Mouse (Mus musculus) midbrain, embryonic 13.5 days (tissue): Measurements from ENCODE around the gene Ccdc40. TPM values are rescaled to one million over a fixed set of nuclear protein-coding genes. Genes with fewer than 3 reads are reported as not detected.

Experiments
- ATAC-seq: fragments of 200-750 bp; cut with Nextera tagmentation; 2 replicates; pipeline ENCODE4 v1.8.0; 2017; ENCODE audit warnings: mild to moderate bottlenecking, moderate TSS enrichment, moderate library complexity
- H3K27ac ChIP-seq: fragments of 300-500 bp; sonication (generic); 2 replicates; pipeline ENCODE4 v1.5.1; 2015; ENCODE audit warnings: inconsistent platforms, mild to moderate bottlenecking, moderate library complexity
- H3K27me3 ChIP-seq: fragments of 300-500 bp; sonication (generic); 2 replicates; pipeline ENCODE4 v1.6.1; 2015; ENCODE audit warnings: mild to moderate bottlenecking, inconsistent platforms
- H3K36me3 ChIP-seq: fragments of 300-500 bp; sonication (generic); 2 replicates; pipeline ENCODE4 v1.6.1; 2015; ENCODE audit warnings: mild to moderate bottlenecking, inconsistent platforms
- H3K4me1 ChIP-seq: fragments of 300-500 bp; sonication (generic); replicated peaks from 2 replicates; pipeline ENCODE4 v1.6.1; 2015; ENCODE audit warnings: inconsistent platforms
- H3K4me2 ChIP-seq: fragments of 300-500 bp; sonication (generic); replicated peaks from 2 replicates; pipeline ENCODE4 v1.6.1; 2015; ENCODE audit warnings: moderate library complexity, mild to moderate bottlenecking, inconsistent platforms
- H3K4me3 ChIP-seq: fragments of 300-500 bp; sonication (generic); replicated peaks from 2 replicates; pipeline ENCODE4 v1.5.1; 2015; ENCODE audit warnings: mild to moderate bottlenecking, inconsistent platforms
- H3K9ac ChIP-seq: fragments of 300-500 bp; sonication (generic); replicated peaks from 2 replicates; pipeline ENCODE4 v1.6.1; 2015; ENCODE audit warnings: mild to moderate bottlenecking, inconsistent platforms
- H3K9me3 ChIP-seq: fragments of 300-500 bp; sonication (generic); 2 replicates; pipeline ENCODE4 v1.6.1; 2016; ENCODE audit warnings: mild to moderate bottlenecking, inconsistent platforms
- whole genome bisulfite sequencing: fragments of 180-500 bp; shearing (Covaris S2); methylation state at CpG from one replicate; pipeline ENCODE4 v1.1.7; 2015; 5-methylcytosine and 5-hydroxymethylcytosine counted together
- polyA plus RNA-seq: library from polyadenylated mRNA; unstranded; fragments of >200 nt; fragmentation: Nextera tagmentation; extraction: Ambion mirVana; gene quantifications from 2 replicates; pipeline ENCODE4 v1.2.1, GENCODE M21; 2015

Ccdc40 gene
- polyA plus RNA-seq, 1 experiment from 2014 or later = 18.1 TPM

DNA sequence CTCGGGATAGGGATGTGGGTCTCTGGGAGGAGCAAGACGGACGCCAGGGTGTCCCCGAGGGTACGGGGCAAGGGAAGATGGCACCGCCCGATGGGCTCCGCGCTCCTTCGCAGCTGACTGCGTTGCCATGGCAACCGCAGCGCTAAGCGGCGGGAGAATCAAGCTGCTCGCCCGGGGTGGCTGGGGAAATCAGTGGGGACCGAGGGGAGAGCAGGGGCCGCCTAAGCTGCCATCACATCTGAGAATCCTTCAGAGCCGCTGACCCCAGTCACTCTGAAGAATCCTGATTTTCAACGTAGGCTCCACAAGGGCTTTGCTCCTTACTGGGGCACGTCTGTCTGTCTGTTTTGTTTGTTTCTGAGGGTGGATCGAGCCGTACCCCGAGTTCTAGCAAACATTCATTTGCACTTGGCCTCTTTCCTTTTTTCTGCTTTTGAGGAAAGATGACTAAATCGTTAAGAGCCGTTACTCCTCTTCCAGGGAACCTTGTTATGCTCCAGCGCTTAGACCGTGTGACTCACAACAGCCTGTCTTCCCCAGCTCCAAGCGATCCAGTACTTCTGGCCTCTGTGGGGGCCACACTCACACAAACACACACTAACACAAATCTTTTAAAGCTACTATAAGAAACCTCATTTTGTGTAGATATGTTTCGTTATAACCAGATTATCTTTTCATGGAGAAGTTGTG, 72.0 kb downstream of the Ccdc40 start:
- Histone ChIP-seq H3K9ac (peak overlapping the region; percentile 96), H3K27ac (peak overlapping the region; percentile 98), H3K4me2 (peak overlapping the region; percentile 74), H3K27me3 (peaks cover 3% of the 10 kb centered on the region; the same call in 1 of the 2 replicates), H3K4me3 (peak overlapping the region; percentile 93), H3K4me1 (peaks cover 29% of the 10 kb centered on the region), H3K36me3 (peaks cover 28% of the 10 kb centered on the region), H3K9me3 (no peaks in the 10 kb centered on the region)
- no peak; the same call in 1 of the 2 replicates for ATAC-seq
- 2% methylated on average over 31 of the region's 31 CpGs for WGBS

DNA sequence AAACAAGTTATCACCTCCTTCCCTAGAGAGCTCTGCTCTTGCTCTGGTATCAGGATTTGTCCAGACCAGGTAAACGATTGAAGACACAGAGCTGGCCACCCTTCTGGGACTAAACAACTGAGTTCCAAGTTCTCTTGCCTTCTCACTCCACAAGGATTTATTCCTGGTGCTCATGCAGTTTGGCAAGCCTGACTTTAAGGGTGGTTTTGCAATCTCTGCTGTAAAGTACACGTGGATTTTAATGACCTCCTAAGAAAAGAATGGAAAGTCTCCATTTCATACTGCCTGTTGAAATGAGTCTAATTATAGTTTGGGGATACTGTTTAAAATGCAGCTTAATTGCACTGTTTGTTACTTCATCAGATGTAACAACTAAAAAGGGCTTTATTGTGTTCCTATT, 72.6 kb downstream of the Ccdc40 start:
- Histone ChIP-seq H3K4me3 (no peak overlapping the region), H3K4me2 (peak overlapping the region; percentile 74), H3K4me1 (peaks cover 29% of the 10 kb centered on the region), H3K27ac (peak overlapping the region; percentile 98; the same call in 1 of the 2 replicates), H3K9me3 (no peaks in the 10 kb centered on the region), H3K27me3 (peaks cover 3% of the 10 kb centered on the region; the same call in 1 of the 2 replicates), H3K9ac (peak overlapping the region; percentile 96; the same call in 1 of the 2 replicates), H3K36me3 (peaks cover 22% of the 10 kb centered on the region)
- WGBS = 32% methylated on average over 2 of the region's 2 CpGs
- no peak for ATAC-seq

DNA sequence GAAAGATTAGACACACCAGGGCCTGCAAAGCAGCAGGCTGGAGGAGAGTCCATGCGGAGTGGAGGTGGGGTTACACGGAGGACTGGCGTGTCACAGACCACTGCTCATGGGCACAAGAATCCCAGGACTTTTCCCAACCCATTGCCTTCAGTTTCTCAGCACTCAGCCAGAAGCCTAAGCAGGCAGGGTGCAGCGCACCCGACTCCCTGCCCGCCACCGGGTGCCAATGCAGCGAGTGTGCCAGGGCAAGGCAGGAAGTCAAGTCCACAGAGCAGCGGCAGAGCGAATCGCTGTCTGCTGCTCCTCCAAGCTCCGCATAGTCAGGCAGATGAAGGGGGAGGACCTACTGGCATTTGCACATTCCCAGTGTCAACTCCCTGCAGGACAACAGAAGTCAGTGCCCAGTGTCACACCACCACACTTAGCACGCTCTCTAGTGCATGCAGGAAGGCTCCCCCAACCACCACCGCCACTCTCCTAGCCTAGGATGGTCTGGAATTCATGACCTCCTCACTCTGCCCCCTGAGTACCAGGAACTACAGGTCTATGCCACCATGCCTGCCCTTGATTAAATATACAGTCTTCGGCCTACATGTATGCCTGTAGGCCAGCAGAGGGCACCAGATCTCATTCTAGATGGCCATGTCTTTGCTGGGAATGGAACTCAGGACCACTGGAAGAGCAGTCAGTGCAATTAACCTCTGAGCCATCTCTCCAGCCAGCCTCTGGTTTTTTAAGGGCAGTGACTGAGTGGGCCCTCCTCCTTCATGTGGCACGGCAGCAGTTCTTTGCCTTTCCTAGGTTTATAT, 76.7 kb downstream of the Ccdc40 start:
- no peaks in the 10 kb centered on the region for H3K9me3 ChIP-seq
- H3K4me2 ChIP-seq = no peak overlapping the region
- peaks cover 3% of the 10 kb centered on the region; the same call in 1 of the 2 replicates for H3K27me3 ChIP-seq
- peak; percentile 41; the same call in 1 of the 2 replicates for ATAC-seq
- no peaks in the 10 kb centered on the region for H3K36me3 ChIP-seq
- 47% methylated on average over 16 of the region's 16 CpGs for WGBS
- H3K27ac ChIP-seq = no peak overlapping the region
- no peak overlapping the region for H3K4me3 ChIP-seq
- peaks cover 14% of the 10 kb centered on the region for H3K4me1 ChIP-seq
- no peak overlapping the region for H3K9ac ChIP-seq

DNA sequence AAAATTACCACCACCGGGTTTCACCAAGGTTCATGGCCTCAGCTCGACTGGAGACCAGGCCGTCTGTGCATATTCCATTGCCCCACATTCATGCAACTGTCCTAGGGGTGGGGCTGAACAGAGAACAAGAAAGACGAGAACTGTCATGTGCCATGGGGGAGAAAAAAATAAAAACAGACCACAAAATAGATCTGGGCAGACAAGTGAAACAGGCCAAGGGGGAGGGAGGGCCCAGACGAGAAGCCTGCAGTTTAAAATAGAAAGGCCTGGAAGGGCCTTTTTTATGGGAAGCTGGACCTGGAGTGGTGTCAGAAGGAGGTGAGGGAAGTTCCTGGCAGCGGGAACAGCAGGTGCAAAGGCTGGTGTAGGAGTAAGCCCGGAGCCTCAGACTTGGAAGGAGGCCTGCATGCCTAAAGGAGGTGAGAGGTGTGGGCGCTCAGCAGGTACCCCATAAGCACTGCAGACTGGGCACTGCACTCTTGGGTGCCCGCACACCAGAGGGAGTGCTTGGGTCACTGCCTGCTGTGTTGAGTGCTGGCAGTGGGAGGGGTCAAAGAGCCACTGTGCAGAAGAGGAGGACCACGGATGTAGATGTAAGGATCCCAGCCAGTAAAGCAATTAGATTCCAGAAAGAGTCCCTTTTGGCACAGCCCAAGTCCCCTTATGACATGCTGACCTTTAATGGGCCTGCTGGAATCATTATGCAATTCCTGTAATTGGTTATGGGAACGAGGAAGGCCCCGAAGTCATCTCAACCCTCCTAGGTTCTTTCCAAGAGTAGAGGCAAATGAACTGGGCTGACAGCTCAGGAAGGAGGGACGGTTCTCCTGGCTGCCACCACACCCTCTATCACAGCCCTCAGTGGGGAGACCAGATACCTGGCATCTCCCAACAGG, 78.6 kb downstream of the Ccdc40 start:
- 61% methylated on average over 13 of the region's 13 CpGs for WGBS
- no peak overlapping the region for H3K27ac ChIP-seq
- no peaks in the 10 kb centered on the region for H3K9me3 ChIP-seq
- H3K27me3 ChIP-seq = peaks cover 3% of the 10 kb centered on the region; the same call in 1 of the 2 replicates
- ATAC-seq = no peak
- H3K4me1 ChIP-seq = 0 out of 2 replicates have a peak, but pooled peaks cover 4% of the 10 kb centered on the region
- no peaks in the 10 kb centered on the region for H3K36me3 ChIP-seq
- H3K4me2 ChIP-seq = no peak overlapping the region
- no peak overlapping the region for H3K4me3 ChIP-seq
- no peak overlapping the region for H3K9ac ChIP-seq

DNA sequence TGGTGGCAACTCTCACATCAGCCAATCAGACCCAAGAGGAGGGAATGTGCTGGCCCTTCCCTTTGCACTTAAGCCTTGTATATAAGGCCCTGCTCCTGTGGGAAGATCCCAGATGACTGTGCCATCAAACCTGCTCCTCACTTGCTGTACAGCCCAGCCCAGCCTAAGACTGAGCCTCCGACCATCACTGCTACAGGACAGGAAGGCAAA, 79.2 kb downstream of the Ccdc40 start, which contains the start of gene Card14:
Card14 (plus strand) TSS at position 111 of the 210 bp plus-strand sequence.
- H3K4me2 ChIP-seq = no peak within 1 kb of the TSS
- no peak within 1 kb of the TSS; the same call in 1 of the 2 replicates for H3K9ac ChIP-seq
- H3K4me3 ChIP-seq = no peak within 1 kb of the TSS
- H3K36me3 ChIP-seq = no peaks in the 10 kb centered on the region
- no peaks in the 10 kb centered on the region for H3K9me3 ChIP-seq
- H3K4me1 ChIP-seq = 0 out of 2 replicates have a peak, but pooled peaks cover 4% of the 10 kb centered on the region
- peaks cover 3% of the 10 kb centered on the region; the same call in 1 of the 2 replicates for H3K27me3 ChIP-seq
- no peak for ATAC-seq
- 61% methylated on average over 1 of the region's 1 CpGs for WGBS
- no peak within 1 kb of the TSS for H3K27ac ChIP-seq

DNA sequence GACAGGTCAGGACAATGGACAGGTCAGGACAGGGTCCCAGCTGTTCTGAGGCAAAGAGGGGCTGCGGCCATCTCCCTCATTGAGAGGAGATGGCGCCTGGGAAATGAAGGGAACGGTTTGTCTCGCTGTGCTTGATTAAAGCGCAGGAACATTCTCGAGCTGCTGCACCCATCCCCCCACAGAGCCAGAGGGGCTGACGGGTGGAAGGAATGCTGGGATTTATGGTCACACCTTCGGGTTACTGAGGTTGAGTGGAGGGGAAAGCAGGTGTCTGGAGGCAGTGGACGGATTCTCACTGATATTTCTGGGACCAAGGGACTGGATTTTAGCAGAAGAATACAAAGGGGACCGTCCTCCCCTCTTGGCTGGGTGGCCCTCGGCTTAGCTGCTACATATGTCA, 79.5 kb downstream of the Ccdc40 start:
- 0 out of 2 replicates have a peak, but pooled peaks cover 4% of the 10 kb centered on the region for H3K4me1 ChIP-seq
- WGBS = 35% methylated on average over 11 of the region's 11 CpGs
- no peak overlapping the region for H3K4me2 ChIP-seq
- no peak overlapping the region for H3K27ac ChIP-seq
- peaks cover 3% of the 10 kb centered on the region; the same call in 1 of the 2 replicates for H3K27me3 ChIP-seq
- ATAC-seq = no peak
- no peak overlapping the region; the same call in 1 of the 2 replicates for H3K9ac ChIP-seq
- no peaks in the 10 kb centered on the region for H3K36me3 ChIP-seq
- no peaks in the 10 kb centered on the region for H3K9me3 ChIP-seq
- no peak overlapping the region for H3K4me3 ChIP-seq

DNA sequence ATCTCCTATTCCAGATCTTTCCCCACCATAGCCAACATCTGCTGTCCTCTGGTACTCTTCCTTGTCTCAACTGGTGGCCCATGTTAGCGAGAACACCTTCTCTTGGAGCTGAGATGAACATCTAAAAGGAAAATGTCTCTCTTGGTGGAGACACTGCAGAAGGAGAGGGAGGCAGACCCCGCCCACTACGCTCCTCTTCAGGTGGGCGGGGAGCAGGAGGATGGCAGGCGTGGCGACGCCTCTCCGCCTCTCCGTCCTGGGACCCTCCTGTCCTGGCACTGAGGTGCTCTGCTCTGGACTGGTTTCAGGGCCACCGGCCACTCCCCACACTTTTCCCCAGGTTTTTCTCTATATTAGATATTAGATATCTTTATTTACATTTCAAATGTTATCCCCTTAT, 82.2 kb downstream of the Ccdc40 start:
- Histone ChIP-seq H3K4me3 (no peak overlapping the region), H3K9ac (no peak overlapping the region), H3K36me3 (no peaks in the 10 kb centered on the region), H3K9me3 (no peaks in the 10 kb centered on the region), H3K27ac (no peak overlapping the region), H3K4me1 (0 out of 2 replicates have a peak, but pooled peaks cover 4% of the 10 kb centered on the region), H3K27me3 (no peaks in the 10 kb centered on the region; the same call in 1 of the 2 replicates), H3K4me2 (no peak overlapping the region)
- WGBS = 16% methylated on average over 10 of the region's 10 CpGs
- no peak for ATAC-seq

DNA sequence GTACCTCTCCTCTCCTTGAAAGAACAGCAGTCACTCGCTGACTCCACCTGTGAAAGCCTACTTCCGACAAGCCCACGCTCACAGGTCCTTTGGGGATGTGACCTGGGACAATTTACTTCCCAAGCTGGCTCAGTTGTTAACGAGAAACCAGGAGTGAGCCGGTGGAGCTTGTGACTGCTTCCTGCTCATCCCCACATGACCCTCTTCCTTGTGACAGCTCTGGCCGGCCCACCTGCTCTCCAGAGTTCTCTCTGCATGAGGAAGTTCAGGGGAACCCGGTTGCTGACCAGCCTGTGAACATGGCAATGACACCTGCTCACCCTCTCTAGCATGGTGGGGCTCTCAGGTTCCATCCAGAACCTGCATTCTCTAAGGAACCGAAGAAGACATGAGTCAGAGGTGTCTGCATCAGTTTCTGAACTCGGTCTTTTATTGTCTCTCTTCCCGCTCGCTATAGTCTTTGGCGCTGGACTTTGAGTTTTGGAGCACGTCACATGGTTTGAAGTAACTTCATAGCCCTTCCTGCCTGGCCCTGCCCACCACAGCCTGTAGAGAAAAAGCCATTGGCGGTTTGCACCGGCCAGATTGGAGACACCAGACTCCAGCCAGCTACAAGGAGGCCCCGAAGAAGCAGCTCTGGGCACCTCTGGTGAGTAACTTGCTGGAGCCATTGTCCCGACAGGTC, 86.0 kb downstream of the Ccdc40 start:
- Histone ChIP-seq H3K27ac (no peak overlapping the region), H3K4me2 (no peak overlapping the region), H3K9ac (no peak overlapping the region), H3K4me1 (no peaks in the 10 kb centered on the region), H3K27me3 (no peaks in the 10 kb centered on the region; the same call in 1 of the 2 replicates), H3K9me3 (no peaks in the 10 kb centered on the region), H3K36me3 (no peaks in the 10 kb centered on the region), H3K4me3 (no peak overlapping the region)
- ATAC-seq = no peak
- 85% methylated on average over 17 of the region's 17 CpGs for WGBS

Other genes starting within 250 kb of the Ccdc40 start
- gene Enpp7, start 240.4 kb upstream of the Ccdc40 start, polyA plus RNA-seq = not detected in 2 replicates
- gene Cbx2, start 205.6 kb upstream of the Ccdc40 start, polyA plus RNA-seq = 34.7 and 35.5 TPM in 2 replicates
- gene Cbx8, start 187.6 kb upstream of the Ccdc40 start, polyA plus RNA-seq = 9.8 and 15.2 TPM in 2 replicates
- gene Cbx4, start 142.4 kb upstream of the Ccdc40 start, polyA plus RNA-seq = 14.1 and 16.3 TPM in 2 replicates
- gene Tbc1d16, start 73 bp upstream of the Ccdc40 start, polyA plus RNA-seq = 50.0 and 53.1 TPM in 2 replicates
- gene Gaa, start 39.3 kb downstream of the Ccdc40 start, polyA plus RNA-seq = 49.9 and 50.7 TPM in 2 replicates
- 317 and 341 TPM in 2 replicates for gene Eif4a3, start 71.5 kb downstream of the Ccdc40 start, polyA plus RNA-seq
- gene Card14, start 79.2 kb downstream of the Ccdc40 start, polyA plus RNA-seq = 0.08 and 0.09 TPM in 2 replicates
- 3.1 and 4.0 TPM in 2 replicates for gene Sgsh, start 127.0 kb downstream of the Ccdc40 start, polyA plus RNA-seq
- gene Slc26a11, start 127.0 kb downstream of the Ccdc40 start, polyA plus RNA-seq = 4.3 and 5.0 TPM in 2 replicates
- gene Rnf213, start 164.5 kb downstream of the Ccdc40 start, polyA plus RNA-seq = 0.66 and 0.84 TPM in 2 replicates